Mouse (Mus musculus) bone marrow macrophage, adult 2 months (primary cell): ENCODE data around the gene Cdh6. TPM values are rescaled to one million over a fixed set of nuclear protein-coding genes. Genes with fewer than 3 reads are reported as not detected.

Experiments used
- H3K27ac ChIP-seq: 2 replicates; pipeline ENCODE4 v1.5.1; 2012; ENCODE audit warnings: low read depth, low read length; ENCODE audit not compliant: insufficient read depth
- H3K4me1 ChIP-seq: 2 replicates; pipeline ENCODE4 v1.6.1; 2012; ENCODE audit warnings: low read length; ENCODE audit not compliant: control insufficient read depth, insufficient read depth
- H3K4me3 ChIP-seq: 2 replicates; pipeline ENCODE4 v1.5.1; 2012; ENCODE audit warnings: mild to moderate bottlenecking, low read length, moderate library complexity; ENCODE audit not compliant: insufficient read depth
- CTCF ChIP-seq: IDR thresholded peaks from 2 replicates; pipeline ENCODE4 v1.5.1; 2012; ENCODE audit warnings: low read depth, mild to moderate bottlenecking, low read length, moderate library complexity
- POLR2A ChIP-seq: IDR thresholded peaks from 2 replicates; pipeline ENCODE4 v1.6.1; 2012; ENCODE audit warnings: mild to moderate bottlenecking, low read depth, low read length, borderline replicate concordance
- polyA plus RNA-seq: library from polyadenylated mRNA; stranded (reverse); fragments of >200 nt; gene quantifications from 2 replicates; pipeline ENCODE4 v1.2.4, GENCODE M21; 2012; ENCODE audit not compliant: missing spikeins, insufficient read depth, insufficient read length

The Cdh6 gene
- polyA plus RNA-seq, 1 experiment = 0.07 TPM

- Histone ChIP-seq H3K27ac (no peak overlapping the region), H3K4me3 (no peak overlapping the region), H3K4me1 (no peaks in the 10 kb centered on the region)
- no peak for TF ChIP-seq POLR2A
- no peak for TF ChIP-seq CTCF
Measured at GRCm38 (mm10) chr15:13067429-13068212, 105.9 kb downstream of the Cdh6 start.

- TF ChIP-seq CTCF (no peak), POLR2A (no peak)
- H3K27ac ChIP-seq = no peak overlapping the region
- no peaks in the 10 kb centered on the region for H3K4me1 ChIP-seq
- H3K4me3 ChIP-seq = no peak overlapping the region
Measured at GRCm38 (mm10) chr15:13066765-13067164, 106.7 kb downstream of the Cdh6 start.

GRCm38 (mm10) chr15:13063633-13064032 lies 109.8 kb downstream of the Cdh6 start:
- Histone ChIP-seq H3K27ac (no peak overlapping the region), H3K4me1 (no peaks in the 10 kb centered on the region), H3K4me3 (no peak overlapping the region)
- no peak for TF ChIP-seq POLR2A
- no peak for TF ChIP-seq CTCF

GRCm38 (mm10) chr15:13057728-13058127 lies 115.7 kb downstream of the Cdh6 start:
- TF ChIP-seq CTCF (no peak), POLR2A (no peak)
- Histone ChIP-seq H3K4me3 (no peak overlapping the region), H3K4me1 (no peaks in the 10 kb centered on the region), H3K27ac (no peak overlapping the region)

GRCm38 (mm10) chr15:13057302-13057701 lies 116.2 kb downstream of the Cdh6 start:
- Histone ChIP-seq H3K4me3 (no peak overlapping the region), H3K4me1 (no peaks in the 10 kb centered on the region), H3K27ac (no peak overlapping the region)
- TF ChIP-seq POLR2A (no peak), CTCF (no peak)

GRCm38 (mm10) chr15:13047910-13048309 lies 125.6 kb downstream of the Cdh6 start:
- H3K4me3 ChIP-seq = no peak overlapping the region
- no peaks in the 10 kb centered on the region for H3K4me1 ChIP-seq
- no peak overlapping the region for H3K27ac ChIP-seq
- no peak for TF ChIP-seq CTCF
- TF ChIP-seq POLR2A = no peak

GRCm38 (mm10) chr15:13034436-13034835 lies 139.0 kb downstream of the Cdh6 start:
- TF ChIP-seq CTCF (no peak), POLR2A (no peak)
- Histone ChIP-seq H3K27ac (no peak overlapping the region), H3K4me3 (no peak overlapping the region)

GRCm38 (mm10) chr15:13030641-13031040 lies 142.8 kb downstream of the Cdh6 start:
- TF ChIP-seq POLR2A = no peak
- TF ChIP-seq CTCF = no peak
- no peak overlapping the region for H3K4me3 ChIP-seq
- H3K4me1 ChIP-seq = no peaks in the 10 kb centered on the region
- no peak overlapping the region for H3K27ac ChIP-seq

More at GRCm38 (mm10) chr15:13034436-13034835, 139.0 kb downstream of the Cdh6 start:
- H3K4me1 ChIP-seq = no peaks in the 10 kb centered on the region

GRCm38 (mm10) chr15:13027513-13027912 lies 146.0 kb downstream of the Cdh6 start:
- TF ChIP-seq CTCF (no peak), POLR2A (no peak)
- Histone ChIP-seq H3K4me3 (no peak overlapping the region), H3K4me1 (no peaks in the 10 kb centered on the region), H3K27ac (no peak overlapping the region)

- H3K4me3 ChIP-seq = no peak overlapping the region
Measured at GRCm38 (mm10) chr15:13016756-13017357, 156.6 kb downstream of the Cdh6 start.

More at GRCm38 (mm10) chr15:13016756-13017357, 156.6 kb downstream of the Cdh6 start:
- Histone ChIP-seq H3K4me1 (no peaks in the 10 kb centered on the region), H3K27ac (no peak overlapping the region)
- TF ChIP-seq POLR2A (no peak), CTCF (no peak)
